Mouse (Mus musculus): ENCODE measurements around the gene Stard3nl.
A peak's percentile ranks its signal among the peaks of the same experiment; 100 is the strongest.

Gene Stard3nl

GRCm38 (mm10) chr13:19395688-19396354, at the start of gene Stard3nl:
Gene Stard3nl, minus strand, starts transcription at chr13:19395795.
- DNase-seq (ENCODE audit: low read depth, low spot score): peak; percentile 98

- no peak for DNase-seq (ENCODE audit: low read depth, low spot score)
These were observed 42.4 kb upstream of the Stard3nl start for GRCm38 (mm10) chr13:19438040-19438439.

- DNase-seq (ENCODE audit: low read depth, low spot score): no peak
These were observed 34.3 kb upstream of the Stard3nl start for GRCm38 (mm10) chr13:19429812-19430370.

GRCm38 (mm10) chr13:19428076-19428475, 32.5 kb upstream of the Stard3nl start:
- no peak for DNase-seq (ENCODE audit: low read depth, low spot score)

- no peak for DNase-seq (ENCODE audit: low read depth, low spot score)
These were observed 29.0 kb upstream of the Stard3nl start for GRCm38 (mm10) chr13:19424563-19424962.

GRCm38 (mm10) chr13:19422521-19422920, 26.9 kb upstream of the Stard3nl start:
- no peak for DNase-seq (ENCODE audit: low read depth, low spot score)

GRCm38 (mm10) chr13:19417885-19418521, 22.4 kb upstream of the Stard3nl start:
- DNase-seq (ENCODE audit: low read depth, low spot score): no peak

GRCm38 (mm10) chr13:19415894-19416531, 20.4 kb upstream of the Stard3nl start:
- no peak for DNase-seq (ENCODE audit: low read depth, low spot score)

GRCm38 (mm10) chr13:19415337-19415736, 19.7 kb upstream of the Stard3nl start:
- DNase-seq (ENCODE audit: low read depth, low spot score): no peak

- no peak for DNase-seq (ENCODE audit: low read depth, low spot score)
These were observed 16.8 kb upstream of the Stard3nl start for GRCm38 (mm10) chr13:19412334-19412939.

GRCm38 (mm10) chr13:19411886-19412285, 16.3 kb upstream of the Stard3nl start:
- no peak for DNase-seq (ENCODE audit: low read depth, low spot score)

- DNase-seq (ENCODE audit: low read depth, low spot score): no peak
These were observed 15.1 kb upstream of the Stard3nl start for GRCm38 (mm10) chr13:19410694-19411093.

- DNase-seq (ENCODE audit: low read depth, low spot score): no peak
These were observed 12.4 kb upstream of the Stard3nl start for GRCm38 (mm10) chr13:19407953-19408352.

GRCm38 (mm10) chr13:19404623-19405022, 9.0 kb upstream of the Stard3nl start:
- no peak for DNase-seq (ENCODE audit: low read depth, low spot score)

- no peak for DNase-seq (ENCODE audit: low read depth, low spot score)
These were observed 552 bp downstream of the Stard3nl start for GRCm38 (mm10) chr13:19394798-19395687.

GRCm38 (mm10) chr13:19394171-19394570, 1.4 kb downstream of the Stard3nl start:
- no peak for DNase-seq (ENCODE audit: low read depth, low spot score)

GRCm38 (mm10) chr13:19393731-19394130, 1.9 kb downstream of the Stard3nl start:
- DNase-seq (ENCODE audit: low read depth, low spot score): no peak

- no peak for DNase-seq (ENCODE audit: low read depth, low spot score)
These were observed 4.0 kb downstream of the Stard3nl start for GRCm38 (mm10) chr13:19391608-19392007.

GRCm38 (mm10) chr13:19390296-19390695, 5.3 kb downstream of the Stard3nl start:
- DNase-seq (ENCODE audit: low read depth, low spot score): no peak

GRCm38 (mm10) chr13:19389896-19390295, 5.7 kb downstream of the Stard3nl start:
- DNase-seq (ENCODE audit: low read depth, low spot score): no peak

- DNase-seq (ENCODE audit: low read depth, low spot score): no peak
These were observed 6.2 kb downstream of the Stard3nl start for GRCm38 (mm10) chr13:19389434-19389833.
